Mouse (Mus musculus) gastrocnemius, adult 2 months (tissue): ENCODE results near the gene Lrrc8c. TPM values are rescaled to one million over a fixed set of nuclear protein-coding genes. Genes with fewer than 3 reads are reported as not detected.

Source experiments
- DNase-seq: peaks from one replicate; pipeline ENCODE4 v3.0.0; 2022
- H3K27ac ChIP-seq: fragments of 200-600 bp; 2 replicates; pipeline ENCODE4 v1.8.1; 2022; ENCODE audit warnings: mild to moderate bottlenecking
- H3K4me3 ChIP-seq: fragments of 200-600 bp; 2 replicates; pipeline ENCODE4 v1.8.1; 2022; ENCODE audit warnings: mild to moderate bottlenecking, moderate library complexity
- CTCF ChIP-seq: fragments of 200-600 bp; IDR thresholded peaks from 2 replicates; pipeline ENCODE4 v1.8.1; 2022; ENCODE audit warnings: antibody characterized with exemption, mild to moderate bottlenecking, moderate library complexity
- intact Hi-C: fragments of 180-260 bp; cut with DNase I; formaldehyde crosslinking; loops from one replicate; pipeline ENCODE4 v1.15.1; 2025
- total RNA-seq, 2 experiments: library from RNA; stranded (reverse); gene quantifications; 2 replicates each; pipeline ENCODE4 v1.2.3; 2021

Gene Lrrc8c
- total RNA-seq, 2 experiments from 2014 or later = 8.1 to 17.0 TPM

DNA sequence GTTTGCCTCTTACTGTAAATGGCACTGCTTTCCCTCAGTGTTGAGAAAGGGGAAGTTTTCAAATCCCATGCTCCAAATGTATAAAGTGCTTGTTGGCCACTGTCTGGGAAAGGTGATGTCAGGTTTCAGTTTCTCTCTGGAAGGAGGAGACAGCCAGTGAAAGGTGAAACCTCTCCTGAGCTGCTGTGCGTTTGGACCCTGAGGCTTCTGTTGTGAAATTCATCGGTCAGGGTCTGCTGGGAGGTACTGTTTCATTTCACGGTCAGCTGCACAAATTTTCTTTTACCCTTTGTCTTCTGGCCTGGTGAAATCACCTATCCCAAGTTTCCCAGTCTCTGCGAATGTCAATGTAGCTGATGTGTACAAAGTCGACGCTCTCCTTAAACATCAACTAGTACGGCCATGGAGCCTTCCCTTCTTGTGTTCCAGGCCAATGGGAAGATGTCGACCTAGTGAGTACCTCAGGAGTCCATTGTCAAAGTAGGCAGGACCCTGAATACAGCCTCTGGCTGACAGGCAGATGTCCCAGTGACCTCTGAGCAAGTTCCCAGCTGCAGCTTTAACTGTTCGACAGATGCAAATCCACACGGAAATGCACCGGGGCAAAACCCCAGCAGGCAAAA, 18.0 kb downstream of the Lrrc8c start:
- TF ChIP-seq CTCF = no peak
- DNase-seq = no peak
- intact Hi-C loops = no loop called here
- Histone ChIP-seq H3K27ac (no peak overlapping the region), H3K4me3 (no peak overlapping the region)

DNA sequence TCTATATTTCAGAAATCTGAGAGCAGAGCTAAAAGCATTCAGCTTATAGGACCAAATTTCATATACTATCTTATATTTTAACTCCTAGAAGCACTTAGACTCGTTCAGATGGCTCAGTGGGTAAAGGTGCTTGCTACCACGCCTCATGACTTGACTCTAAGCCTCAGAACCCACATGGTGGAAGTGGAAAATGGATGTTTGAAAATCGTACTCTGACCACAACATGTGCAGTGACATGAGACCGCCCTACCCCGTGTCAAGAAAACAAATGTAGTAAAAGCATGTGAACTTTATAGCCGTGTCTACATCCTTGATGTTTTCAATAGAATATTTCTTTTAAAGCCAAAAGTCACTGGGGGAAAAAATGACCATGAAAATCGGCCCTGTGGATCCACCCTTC, 21.9 kb downstream of the Lrrc8c start:
- no peak overlapping the region for H3K27ac ChIP-seq
- no peak for DNase-seq
- H3K4me3 ChIP-seq = no peak overlapping the region
- TF ChIP-seq CTCF = no peak
- intact Hi-C loops = no loop called here

DNA sequence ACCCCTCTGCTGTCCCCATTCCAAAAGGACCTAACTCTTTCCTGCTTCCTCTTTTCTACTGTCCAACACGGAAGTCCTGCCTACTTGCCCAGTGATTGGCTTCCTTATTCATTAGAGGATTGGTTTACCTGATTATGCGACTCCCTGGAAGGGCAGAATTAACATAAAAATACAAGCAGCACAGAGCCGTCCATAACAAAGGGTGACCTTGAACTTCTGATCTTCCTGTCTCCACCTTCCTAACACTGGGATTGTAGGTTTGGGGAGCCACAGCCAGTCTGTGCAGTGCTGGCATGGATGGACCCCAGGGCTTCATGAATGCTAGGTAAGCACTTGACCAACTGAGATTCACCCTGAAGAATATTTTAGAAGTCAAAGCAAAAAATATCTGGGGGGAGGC, 25.9 kb downstream of the Lrrc8c start:
- Histone ChIP-seq H3K4me3 (no peak overlapping the region), H3K27ac (no peak overlapping the region)
- no peak for DNase-seq
- TF ChIP-seq CTCF = no peak
- intact Hi-C loops = no loop called here

DNA sequence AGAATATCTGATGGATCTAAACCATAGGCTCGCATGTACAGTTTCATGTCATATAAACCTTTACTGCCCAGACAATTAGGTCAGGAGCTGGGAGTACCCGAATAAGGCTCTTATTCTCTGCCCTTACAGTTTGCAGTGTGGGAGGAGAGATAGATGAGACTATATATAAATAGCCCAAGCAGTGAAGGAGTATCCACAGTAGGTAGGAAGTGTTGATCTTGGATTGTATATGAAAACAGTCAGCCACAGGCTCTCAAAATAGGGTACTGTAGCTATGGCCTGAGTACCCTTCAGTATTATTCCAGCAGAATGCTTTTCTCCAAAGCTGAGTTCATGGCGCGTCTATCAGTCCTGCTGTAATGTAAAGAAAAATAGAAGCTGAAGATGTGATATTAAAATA, 27.9 kb downstream of the Lrrc8c start:
- intact Hi-C loops = no loop called here
- no peak for DNase-seq
- no peak overlapping the region for H3K4me3 ChIP-seq
- TF ChIP-seq CTCF = no peak
- no peak overlapping the region for H3K27ac ChIP-seq

- no peak for TF ChIP-seq CTCF
- no peak for DNase-seq
- intact Hi-C loops = no loop called here
- Histone ChIP-seq H3K4me3 (no peak overlapping the region), H3K27ac (no peak overlapping the region)
These were observed 32.6 kb downstream of the Lrrc8c start for GRCm38 (mm10) chr5:105551808-105552207.

- TF ChIP-seq CTCF = no peak
- H3K27ac ChIP-seq = no peak overlapping the region
- intact Hi-C loops = no loop called here
- no peak for DNase-seq
- H3K4me3 ChIP-seq = no peak overlapping the region
These were observed 37.1 kb downstream of the Lrrc8c start for GRCm38 (mm10) chr5:105556291-105556690.

GRCm38 (mm10) chr5:105557346-105557745, 38.2 kb downstream of the Lrrc8c start:
- no peak for TF ChIP-seq CTCF
- DNase-seq = no peak
- Histone ChIP-seq H3K27ac (no peak overlapping the region), H3K4me3 (no peak overlapping the region)
- intact Hi-C loops = no loop called here

DNA sequence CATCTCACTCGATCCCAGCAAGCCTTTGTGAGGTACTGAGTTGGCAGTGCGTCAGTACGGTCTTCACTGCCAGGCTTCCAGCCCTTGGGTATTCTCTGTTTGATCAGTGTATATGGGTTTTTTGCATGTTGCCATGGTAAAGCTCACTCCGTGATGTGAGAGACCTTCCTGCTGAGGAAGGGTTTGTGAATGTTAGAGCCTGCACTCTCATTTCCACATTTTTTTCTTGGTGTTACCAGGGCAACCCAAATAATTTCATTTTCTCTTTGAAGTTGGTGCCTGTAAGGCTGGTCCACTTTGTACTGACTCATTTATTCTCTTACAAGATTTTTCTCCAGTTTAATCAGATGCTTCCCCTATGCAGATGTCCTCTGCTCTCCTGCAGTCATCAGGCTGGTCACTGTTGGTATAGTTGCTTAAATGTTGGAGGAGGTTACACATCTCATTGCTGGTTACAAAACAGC, 38.6 kb downstream of the Lrrc8c start:
- DNase-seq = no peak

DNA sequence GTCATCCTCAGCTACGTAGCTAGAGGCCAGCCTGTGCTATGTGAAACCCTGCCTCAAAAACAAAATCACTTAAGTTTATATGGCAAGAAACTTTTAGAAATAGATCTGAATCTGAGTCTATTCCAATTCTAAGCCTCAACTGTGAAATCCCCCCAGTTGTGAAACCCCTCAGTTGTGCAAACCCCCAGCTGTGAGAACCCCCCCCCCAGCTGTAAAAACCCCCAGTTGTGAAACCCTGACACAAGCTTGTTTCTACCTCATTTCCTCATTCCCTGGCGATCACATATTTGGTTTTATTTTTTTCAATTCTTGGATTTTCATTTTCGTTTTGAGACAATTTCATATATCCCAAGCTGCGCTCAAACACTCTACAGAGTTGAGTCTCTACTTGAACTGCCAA, 39.3 kb downstream of the Lrrc8c start:
- DNase-seq = no peak
- Histone ChIP-seq H3K4me3 (no peak overlapping the region), H3K27ac (no peak overlapping the region)
- no peak for TF ChIP-seq CTCF
- intact Hi-C loops = no loop called here

More for the DNA sequence above, 38.6 kb downstream of the Lrrc8c start:
- TF ChIP-seq CTCF = no peak
- intact Hi-C loops = no loop called here
- Histone ChIP-seq H3K4me3 (no peak overlapping the region), H3K27ac (no peak overlapping the region)

DNA sequence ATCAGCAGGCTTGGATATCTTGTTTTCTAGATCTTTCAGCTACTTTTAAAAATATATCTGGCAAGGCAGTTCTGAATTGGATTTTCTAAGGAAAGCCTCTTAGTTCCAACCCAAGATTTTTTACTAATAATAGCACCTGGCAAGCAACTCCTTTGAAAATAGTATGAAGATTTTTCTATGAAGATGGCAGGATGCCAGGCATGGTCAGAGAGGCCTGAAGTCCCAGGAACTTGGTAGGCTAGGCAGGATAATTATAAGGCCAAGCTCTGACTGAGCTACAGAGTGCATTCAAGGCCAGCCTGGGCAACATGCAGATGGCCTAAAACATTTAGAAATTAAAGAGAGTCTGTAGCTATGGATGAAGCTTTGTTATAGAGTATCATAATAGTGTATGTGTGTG, 42.7 kb downstream of the Lrrc8c start:
- Histone ChIP-seq H3K27ac (peak overlapping the region; percentile 25; the same call in 1 of the 2 replicates), H3K4me3 (no peak overlapping the region)
- intact Hi-C loops = no loop called here
- TF ChIP-seq CTCF = no peak
- DNase-seq = no peak

DNA sequence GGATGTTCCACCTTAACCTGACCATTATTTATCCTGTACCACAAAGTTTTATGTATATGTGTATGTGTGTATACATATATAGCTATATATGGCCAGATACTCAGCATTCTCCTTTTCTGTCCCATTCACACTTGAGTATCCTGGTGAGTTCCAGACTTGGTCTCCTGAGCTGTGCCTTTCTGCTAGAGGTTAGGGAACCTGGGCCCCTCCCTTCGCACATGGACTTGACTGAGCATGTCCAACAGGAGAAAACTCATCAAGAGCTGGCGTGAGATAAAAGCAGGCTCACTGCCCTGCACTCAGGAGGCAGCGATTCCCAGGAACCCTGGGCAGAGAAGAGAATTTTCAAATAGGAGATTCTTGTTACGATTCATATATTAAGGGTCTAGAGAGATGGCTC, 45.6 kb downstream of the Lrrc8c start:
- intact Hi-C loops = no loop called here
- Histone ChIP-seq H3K27ac (no peak overlapping the region), H3K4me3 (no peak overlapping the region)
- DNase-seq = no peak
- no peak for TF ChIP-seq CTCF

GRCm38 (mm10) chr5:105565824-105566223, 46.6 kb downstream of the Lrrc8c start:
- intact Hi-C loops = no loop called here
- no peak for DNase-seq
- TF ChIP-seq CTCF = no peak
- Histone ChIP-seq H3K27ac (no peak overlapping the region), H3K4me3 (no peak overlapping the region)

GRCm38 (mm10) chr5:105566852-105567412, 47.7 kb downstream of the Lrrc8c start:
- DNase-seq = no peak
- no peak overlapping the region for H3K27ac ChIP-seq
- intact Hi-C loops = no loop called here
- TF ChIP-seq CTCF = no peak
- H3K4me3 ChIP-seq = no peak overlapping the region
